Comparison of ENCODE assay signal across 28 mouse cellular contexts in genomic region chr17:17391823-17392222, GRCm38 (mm10). TPM values are rescaled to one million over a fixed set of nuclear protein-coding genes. Genes with fewer than 3 reads are reported as not detected.
A peak's percentile ranks its signal among the peaks of the same experiment; 100 is the strongest.
DNase-seq lines count a peak whose midpoint lies in the region; ATAC-seq and TF ChIP-seq lines count a peak whose summit lies in the region.
"Had no signal": no experiment of that assay in that cellular context is flagged by ENCODE, and none has a peak within 500 bp of the region (broad histone marks: within the 10 kb centered on the region; RNA-seq: fewer than 3 reads in every experiment).

No protein-coding gene starts in this region.

- H3K4me3 ChIP-seq in forebrain, embryonic 14.5 days (ENCODE audit: low read depth, low read length), result no peak overlapping the region
- H3K4me3 ChIP-seq in forebrain, postnatal 0 days (ENCODE audit: low read depth, low read length), result no peak overlapping the region
- H3K4me3 ChIP-seq: erythroblast, embryonic 14.5 days; forebrain, embryonic 13.5 days; hindbrain, embryonic 12.5 days; intestine, embryonic 15.5 days; liver, embryonic 12.5 days; midbrain, embryonic 10.5 days; neural tube, embryonic 13.5 days had no signal

- no peak for DNase-seq in forebrain, embryonic 14.5 days (ENCODE audit: low spot score)
- DNase-seq in forebrain, postnatal 0 days, result no peak
- DNase-seq in 416B (ENCODE audit: low read depth), result peak; percentile 74
- DNase-seq in MEL-GATA-1-ER (ENCODE audit: extremely low read depth, low read depth), result peak; percentile 84
- DNase-seq in lung, postnatal 10 days, result no peak
- DNase-seq: adrenal gland, postnatal 10 days; cerebellum, adult 11-12 months; cerebellum, adult 9-11 months; gastrocnemius, postnatal 10 days; heart, postnatal 14 days; kidney, adult 2 months; kidney, postnatal 36 days; layer of hippocampus, postnatal 36 days; left cerebral cortex, postnatal 4 days; liver, postnatal 0 days; thymus, adult 2 months had no signal

- ATAC-seq in forebrain, embryonic 14.5 days, result no peak
- no peak for ATAC-seq in forebrain, postnatal 0 days
- peak; percentile 46; the same call in 1 of the 2 replicates for ATAC-seq in megakaryocyte, adult 5-6 weeks (ENCODE audit: poor library complexity, severe bottlenecking)
- ATAC-seq in activated CD4-positive, CD25-positive, alpha-beta regulatory T cell, adult 4 months, result no peak
- ATAC-seq: forebrain, embryonic 13.5 days; hindbrain, postnatal 0 days; intestine, embryonic 15.5 days; liver, embryonic 12.5 days; liver, postnatal 0 days; lung, postnatal 0 days had no signal

- H3K27ac ChIP-seq in forebrain, embryonic 14.5 days (ENCODE audit: low read depth, low read length), result peak overlapping the region; percentile 30; the same call in 1 of the 2 replicates
- no peak overlapping the region for H3K27ac ChIP-seq in forebrain, postnatal 0 days (ENCODE audit: low read depth, low read length)
- H3K27ac ChIP-seq: forebrain, embryonic 13.5 days; hindbrain, embryonic 12.5 days; hindbrain, postnatal 0 days; intestine, embryonic 15.5 days; liver, embryonic 12.5 days; macrophage; midbrain, embryonic 10.5 days; neural tube, embryonic 13.5 days had no signal

- H3K27me3 ChIP-seq in forebrain, embryonic 14.5 days (replicated peaks; ENCODE audit: control insufficient read depth, insufficient read depth, low read length), result no peaks in the 10 kb centered on the region
- no peaks in the 10 kb centered on the region for H3K27me3 ChIP-seq in forebrain, postnatal 0 days (ENCODE audit: insufficient read depth, low read length)
- H3K27me3 ChIP-seq: forebrain, embryonic 13.5 days; hindbrain, embryonic 12.5 days; intestine, embryonic 15.5 days; liver, embryonic 12.5 days; neural tube, embryonic 13.5 days had no signal

- peaks cover 39% of the 10 kb centered on the region for H3K36me3 ChIP-seq in forebrain, embryonic 14.5 days (ENCODE audit: control insufficient read depth, insufficient read depth, low read length)
- peaks cover 27% of the 10 kb centered on the region for H3K36me3 ChIP-seq in forebrain, postnatal 0 days (ENCODE audit: insufficient read depth)

- no peak overlapping the region for H3K9ac ChIP-seq in forebrain, embryonic 14.5 days (ENCODE audit: low read length)
- no peak overlapping the region for H3K9ac ChIP-seq in forebrain, postnatal 0 days
- H3K9ac ChIP-seq: forebrain, embryonic 13.5 days; hindbrain, embryonic 12.5 days; intestine, embryonic 15.5 days; liver, embryonic 12.5 days; liver, postnatal 0 days; neural tube, embryonic 13.5 days had no signal

- 91% methylated on average over 4 of the region's 4 CpGs for WGBS in forebrain, embryonic 14.5 days
- WGBS in forebrain, postnatal 0 days, result 81% methylated on average over 4 of the region's 4 CpGs

- H3K9me3 ChIP-seq in forebrain, embryonic 14.5 days (replicated peaks; ENCODE audit: control insufficient read depth, low read length), result no peaks in the 10 kb centered on the region
- H3K9me3 ChIP-seq in forebrain, postnatal 0 days (ENCODE audit: low read length), result no peaks in the 10 kb centered on the region
- H3K9me3 ChIP-seq: forebrain, embryonic 13.5 days; hindbrain, embryonic 12.5 days; intestine, embryonic 15.5 days; liver, embryonic 12.5 days; midbrain, embryonic 10.5 days; neural tube, embryonic 13.5 days had no signal

- no peak for TF ChIP-seq CTCF in forebrain, postnatal 0 days (IDR thresholded peaks at IDR 0.05; ENCODE audit: low read depth)

- no peak overlapping the region for H3K4me2 ChIP-seq in forebrain, embryonic 14.5 days (ENCODE audit: low read length)
- no peak overlapping the region for H3K4me2 ChIP-seq in forebrain, postnatal 0 days (ENCODE audit: low read depth)
- H3K4me2 ChIP-seq: forebrain, embryonic 13.5 days; hindbrain, embryonic 12.5 days; intestine, embryonic 15.5 days; liver, embryonic 12.5 days; neural tube, embryonic 13.5 days had no signal

- no peaks in the 10 kb centered on the region for H3K4me1 ChIP-seq in forebrain, embryonic 14.5 days (ENCODE audit: control insufficient read depth, insufficient read depth, low read length)
- H3K4me1 ChIP-seq in forebrain, postnatal 0 days (ENCODE audit: insufficient read depth), result no peaks in the 10 kb centered on the region
- H3K4me1 ChIP-seq: hindbrain, embryonic 12.5 days; intestine, embryonic 15.5 days; liver, embryonic 12.5 days; neural tube, embryonic 13.5 days had no signal

RNA-seq across cellular contexts. Expression of gene Lix1, which starts 10.6 kb away (rescaled TPM):
- 25.0 and 26.9 TPM in 2 replicates for polyA plus RNA-seq in forebrain, embryonic 14.5 days (2014; fragmentation: Nextera tagmentation; extraction: Ambion mirVana)
- total RNA-seq in forebrain, postnatal 0 days (2014; rRNA removed), result 27.5 and 45.4 TPM in 2 replicates
- polyA plus RNA-seq in forebrain, postnatal 0 days (2015; fragmentation: Nextera tagmentation; extraction: Ambion mirVana), result 25.1 and 33.0 TPM in 2 replicates
- not detected in 2 replicates for total RNA-seq in megakaryocyte, adult 5-6 weeks (2015)
- total RNA-seq in megakaryocyte, adult 5-6 weeks (2017), result not detected in 2 replicates
- not detected for polyA plus RNA-seq in activated CD4-positive, CD25-positive, alpha-beta regulatory T cell, adult 4 months (2017; shearing (Covaris generic))
- polyA plus RNA-seq: erythroblast, embryonic 14.5 days had no signal

RNA-seq across cellular contexts. Expression of gene Riok2, which starts 17.7 kb away (rescaled TPM):
- polyA plus RNA-seq in forebrain, embryonic 14.5 days (2014; fragmentation: Nextera tagmentation; extraction: Ambion mirVana), result 30.7 and 33.8 TPM in 2 replicates
- total RNA-seq in forebrain, postnatal 0 days (2014; rRNA removed), result 30.6 and 31.0 TPM in 2 replicates
- polyA plus RNA-seq in forebrain, postnatal 0 days (2015; fragmentation: Nextera tagmentation; extraction: Ambion mirVana), result 14.6 and 16.2 TPM in 2 replicates
- 28.0 and 29.2 TPM in 2 replicates for total RNA-seq in megakaryocyte, adult 5-6 weeks (2015)
- 33.7 and 40.5 TPM in 2 replicates for total RNA-seq in megakaryocyte, adult 5-6 weeks (2017)
- 10 to 100 TPM; 30.8 to 37.4 TPM for polyA plus RNA-seq in activated CD4-positive, CD25-positive, alpha-beta regulatory T cell, adult 4 months (2017; shearing (Covaris generic))

Comparison
In these comparisons a context has a peak if more than half of its experiments do, and no peak if none do; other contexts are left out.
1. DNase-seq: peak in 416B (single experiment) and MEL-GATA-1-ER (single experiment); none in forebrain, embryonic 14.5 days (single experiment), forebrain, postnatal 0 days (single experiment) and lung, postnatal 10 days (single experiment).
2. RNA of gene Lix1, which starts 10.6 kb away (polyA plus RNA-seq): 25.1 to 33.0 TPM in forebrain, postnatal 0 days and 25.0 to 26.9 TPM in forebrain, embryonic 14.5 days; not detected in activated CD4-positive, CD25-positive, alpha-beta regulatory T cell, adult 4 months; every median in the first group is over 10 times any median in the second.